ENCODE assay signal across 14 mouse cellular contexts in genomic region chr11:72408451-72409170, GRCm38 (mm10). TPM values are rescaled to one million over a fixed set of nuclear protein-coding genes. Genes with fewer than 3 reads are reported as not detected.
DNase-seq lines count a peak whose midpoint lies in the region; ATAC-seq and TF ChIP-seq lines count a peak whose summit lies in the region.
"Had no signal": no experiment of that assay in that cellular context is flagged by ENCODE, and none has a peak within 500 bp of the region (broad histone marks: within the 10 kb centered on the region; RNA-seq: fewer than 3 reads in every experiment).

No protein-coding gene starts in this region.

- H3K4me3 ChIP-seq in heart, embryonic 13.5 days: peak overlapping the region; percentile 92
- 0 out of 2 replicates have a peak overlapping the region, but pooled peaks have one; percentile 16 for H3K4me3 ChIP-seq in liver, embryonic 11.5 days (ENCODE audit: low read depth, low read length)
- H3K4me3 ChIP-seq in heart, embryonic 16.5 days (ENCODE audit: low read length): peak overlapping the region; percentile 80
- H3K4me3 ChIP-seq in liver, postnatal 0 days (ENCODE audit: low read depth, low read length): no peak overlapping the region
- H3K4me3 ChIP-seq in forebrain, embryonic 11.5 days (ENCODE audit: low read depth, low read length): no peak overlapping the region
- H3K4me3 ChIP-seq: forebrain, embryonic 13.5 days; hindbrain, embryonic 15.5 days; left cerebral cortex, adult 2 months; midbrain, embryonic 10.5 days had no signal

- H3K4me2 ChIP-seq in heart, embryonic 13.5 days: peak overlapping the region; percentile 97
- peak overlapping the region; percentile 98 for H3K4me2 ChIP-seq in liver, embryonic 11.5 days
- H3K4me2 ChIP-seq in heart, embryonic 16.5 days (ENCODE audit: low read depth, low read length): peak overlapping the region; percentile 91
- H3K4me2 ChIP-seq in liver, postnatal 0 days (ENCODE audit: low read depth, low read length): 0 out of 2 replicates have a peak overlapping the region, but pooled peaks have one; percentile 9
- no peak overlapping the region for H3K4me2 ChIP-seq in forebrain, embryonic 11.5 days (ENCODE audit: low read depth, low read length, severe bottlenecking)
- H3K4me2 ChIP-seq: forebrain, embryonic 13.5 days; hindbrain, embryonic 15.5 days had no signal

- peak overlapping the region; percentile 98 for H3K9ac ChIP-seq in heart, embryonic 13.5 days
- H3K9ac ChIP-seq in liver, embryonic 11.5 days (ENCODE audit: low read depth, low read length): no peak overlapping the region
- H3K9ac ChIP-seq in heart, embryonic 16.5 days (ENCODE audit: low read length): peak overlapping the region; percentile 90
- no peak overlapping the region for H3K9ac ChIP-seq in liver, postnatal 0 days (replicated peaks)
- no peak overlapping the region for H3K9ac ChIP-seq in forebrain, embryonic 11.5 days (ENCODE audit: low read length)
- H3K9ac ChIP-seq: forebrain, embryonic 13.5 days; hindbrain, embryonic 15.5 days; liver, embryonic 14.5 days had no signal

- DNase-seq in heart, postnatal 14 days: no peak
- DNase-seq in liver, embryonic 11.5 days (ENCODE audit: low spot score): no peak
- no peak for DNase-seq in liver
- DNase-seq in liver, postnatal 0 days: no peak
- no peak for DNase-seq in layer of hippocampus, adult 18-20 months (ENCODE audit: low spot score in 2 of 2)
- DNase-seq in forebrain, embryonic 11.5 days (ENCODE audit: low spot score): no peak
- DNase-seq: cerebellum, adult 2 months had no signal

- H3K27me3 ChIP-seq in heart, embryonic 13.5 days (replicated peaks): no peaks in the 10 kb centered on the region
- peaks cover 2% of the 10 kb centered on the region; the same call in 1 of the 2 replicates for H3K27me3 ChIP-seq in liver, embryonic 11.5 days (replicated peaks; ENCODE audit: control insufficient read depth, insufficient read depth, low read length)
- H3K27me3 ChIP-seq in heart, embryonic 16.5 days (ENCODE audit: control insufficient read depth, insufficient read depth, low read length): no peaks in the 10 kb centered on the region
- H3K27me3 ChIP-seq in liver, postnatal 0 days (ENCODE audit: insufficient read depth, low read length): peaks cover 12% of the 10 kb centered on the region; the same call in 1 of the 2 replicates
- H3K27me3 ChIP-seq in forebrain, embryonic 11.5 days (ENCODE audit: control insufficient read depth, insufficient read depth, low read length): no peaks in the 10 kb centered on the region; the same call in 1 of the 2 replicates

- TF ChIP-seq CTCF in liver, postnatal 0 days (IDR thresholded peaks at IDR 0.05; ENCODE audit: low read depth): no peak

- H3K4me1 ChIP-seq in heart, embryonic 13.5 days: peaks cover 82% of the 10 kb centered on the region
- H3K4me1 ChIP-seq in liver, embryonic 11.5 days (replicated peaks; ENCODE audit: control insufficient read depth, insufficient read depth, low read length): peaks cover 33% of the 10 kb centered on the region
- peaks cover 73% of the 10 kb centered on the region for H3K4me1 ChIP-seq in heart, embryonic 16.5 days (ENCODE audit: control insufficient read depth, insufficient read depth, low read length)
- peaks cover 11% of the 10 kb centered on the region for H3K4me1 ChIP-seq in liver, postnatal 0 days (ENCODE audit: insufficient read depth)
- peaks cover 4% of the 10 kb centered on the region; the same call in 1 of the 2 replicates for H3K4me1 ChIP-seq in forebrain, embryonic 11.5 days (replicated peaks; ENCODE audit: control insufficient read depth, insufficient read depth, low read length)

- TF ChIP-seq EP300 in liver, postnatal 0 days (IDR thresholded peaks at IDR 0.05; ENCODE audit: low read depth): no peak

- intact Hi-C loops in heart, postnatal 14 days (cut with DNase I): no loop called here

- 21% methylated on average over 9 of the region's 9 CpGs for WGBS in heart, embryonic 13.5 days
- 58% methylated on average over 9 of the region's 9 CpGs for WGBS in liver, embryonic 11.5 days
- 40% methylated on average over 9 of the region's 9 CpGs for WGBS in heart, embryonic 16.5 days
- WGBS in liver, postnatal 0 days (ENCODE audit: insufficient replicate concordance): 75% methylated on average over 9 of the region's 9 CpGs
- 52% methylated on average over 9 of the region's 9 CpGs for WGBS in forebrain, embryonic 11.5 days

- peaks cover 11% of the 10 kb centered on the region for H3K36me3 ChIP-seq in heart, embryonic 13.5 days
- no peaks in the 10 kb centered on the region for H3K36me3 ChIP-seq in liver, embryonic 11.5 days (ENCODE audit: control insufficient read depth, insufficient read depth, low read length)
- no peaks in the 10 kb centered on the region; the same call in 1 of the 2 replicates for H3K36me3 ChIP-seq in heart, embryonic 16.5 days (ENCODE audit: control insufficient read depth, insufficient read depth)
- H3K36me3 ChIP-seq in liver, postnatal 0 days (replicated peaks; ENCODE audit: insufficient read depth, low read length): no peaks in the 10 kb centered on the region
- no peaks in the 10 kb centered on the region for H3K36me3 ChIP-seq in forebrain, embryonic 11.5 days (ENCODE audit: control insufficient read depth, insufficient read depth, low read length)
- H3K36me3 ChIP-seq: hindbrain, embryonic 15.5 days; midbrain, embryonic 10.5 days had no signal

- ATAC-seq in heart, embryonic 13.5 days (ENCODE audit: extremely low read depth, insufficient number of reproducible peaks, low FRiP score, low TSS enrichment): no peak
- ATAC-seq in liver, embryonic 11.5 days (replicated peaks; ENCODE audit: low FRiP score): no peak
- ATAC-seq in heart, embryonic 16.5 days (replicated peaks; ENCODE audit: extremely low read depth, insufficient read depth, low FRiP score): no peak
- no peak for ATAC-seq in liver, postnatal 0 days
- no peak for ATAC-seq in forebrain, embryonic 11.5 days (replicated peaks; ENCODE audit: low FRiP score)
- ATAC-seq: forebrain, embryonic 13.5 days had no signal

- peak overlapping the region; percentile 98 for H3K27ac ChIP-seq in heart, embryonic 13.5 days (replicated peaks)
- H3K27ac ChIP-seq in liver, embryonic 11.5 days (ENCODE audit: low read depth, low read length): no peak overlapping the region
- peak overlapping the region; percentile 89 for H3K27ac ChIP-seq in heart, embryonic 16.5 days (ENCODE audit: low read length)
- H3K27ac ChIP-seq in liver, postnatal 0 days (ENCODE audit: low read depth): no peak overlapping the region
- no peak overlapping the region for H3K27ac ChIP-seq in forebrain, embryonic 11.5 days (ENCODE audit: low read depth, low read length)
- H3K27ac ChIP-seq: forebrain, embryonic 13.5 days; hindbrain, embryonic 15.5 days; left cerebral cortex, adult 2 months; liver, embryonic 14.5 days; midbrain, embryonic 10.5 days had no signal

- H3K9me3 ChIP-seq in heart, embryonic 13.5 days: no peaks in the 10 kb centered on the region
- no peaks in the 10 kb centered on the region for H3K9me3 ChIP-seq in liver, embryonic 11.5 days (ENCODE audit: control insufficient read depth, low read length)
- H3K9me3 ChIP-seq in heart, embryonic 16.5 days (replicated peaks; ENCODE audit: control insufficient read depth, low read length): no peaks in the 10 kb centered on the region
- H3K9me3 ChIP-seq in liver, postnatal 0 days (ENCODE audit: low read length): no peaks in the 10 kb centered on the region
- H3K9me3 ChIP-seq in forebrain, embryonic 11.5 days (ENCODE audit: control insufficient read depth, low read length): no peaks in the 10 kb centered on the region
- H3K9me3 ChIP-seq: forebrain, embryonic 13.5 days; hindbrain, embryonic 15.5 days; midbrain, embryonic 10.5 days had no signal

RNA-seq across cellular contexts. Expression of gene Smtnl2, which starts 2.9 kb away (rescaled TPM):
- 145 and 160 TPM in 2 replicates for polyA plus RNA-seq in heart, embryonic 13.5 days (2015; fragmentation: Nextera tagmentation; extraction: Ambion mirVana)
- total RNA-seq in heart, postnatal 14 days (2021): 10 to 100 TPM; 27.1 to 30.5 TPM
- 22.9 and 24.8 TPM in 2 replicates for polyA plus RNA-seq in liver, embryonic 11.5 days (2014; fragmentation: Nextera tagmentation; extraction: Ambion mirVana)
- polyA plus RNA-seq in heart, embryonic 16.5 days (2015; fragmentation: Nextera tagmentation; extraction: Ambion mirVana): 115 and 121 TPM in 2 replicates
- polyA plus RNA-seq in liver, postnatal 0 days (2015; fragmentation: Nextera tagmentation; extraction: Ambion mirVana): 3.5 and 4.0 TPM in 2 replicates
- 1 to 10 TPM; 1.3 to 2.9 TPM for total RNA-seq in layer of hippocampus, adult 18-20 months (2021)
- 5.0 and 7.0 TPM in 2 replicates for polyA plus RNA-seq in forebrain, embryonic 11.5 days (2014; fragmentation: Nextera tagmentation; extraction: Ambion mirVana)

RNA-seq across cellular contexts. Expression of gene Ggt6, which starts 26.7 kb away (rescaled TPM):
- not detected in 2 replicates for polyA plus RNA-seq in heart, embryonic 13.5 days (2015; fragmentation: Nextera tagmentation; extraction: Ambion mirVana)
- under 1 TPM in 1 of 2 experiments, not detected in 1; 0.39 TPM for total RNA-seq in heart, postnatal 14 days (2021)
- polyA plus RNA-seq in liver, embryonic 11.5 days (2014; fragmentation: Nextera tagmentation; extraction: Ambion mirVana): not detected in 2 replicates
- 0.17 TPM in 1 of 2 replicates, not detected in the other for polyA plus RNA-seq in heart, embryonic 16.5 days (2015; fragmentation: Nextera tagmentation; extraction: Ambion mirVana)
- 0.79 and 1.2 TPM in 2 replicates for polyA plus RNA-seq in liver, postnatal 0 days (2015; fragmentation: Nextera tagmentation; extraction: Ambion mirVana)
- total RNA-seq in layer of hippocampus, adult 18-20 months (2021): under 1 TPM in 1 of 2 experiments, not detected in 1; 0.25 TPM
- polyA plus RNA-seq in forebrain, embryonic 11.5 days (2014; fragmentation: Nextera tagmentation; extraction: Ambion mirVana): not detected in 2 replicates
- polyA plus RNA-seq: forebrain, embryonic 13.5 days; hindbrain, embryonic 15.5 days; midbrain, embryonic 10.5 days had no signal

RNA-seq across cellular contexts. Expression of gene Mybbp1a, which starts 32.5 kb away (rescaled TPM):
- 82.3 and 88.2 TPM in 2 replicates for polyA plus RNA-seq in heart, embryonic 13.5 days (2015; fragmentation: Nextera tagmentation; extraction: Ambion mirVana)
- 10 to 100 TPM; 38.0 to 38.4 TPM for total RNA-seq in heart, postnatal 14 days (2021)
- polyA plus RNA-seq in liver, embryonic 11.5 days (2014; fragmentation: Nextera tagmentation; extraction: Ambion mirVana): 263 and 272 TPM in 2 replicates
- 70.2 and 81.8 TPM in 2 replicates for polyA plus RNA-seq in heart, embryonic 16.5 days (2015; fragmentation: Nextera tagmentation; extraction: Ambion mirVana)
- polyA plus RNA-seq in liver, postnatal 0 days (2015; fragmentation: Nextera tagmentation; extraction: Ambion mirVana): 40.2 and 44.5 TPM in 2 replicates
- total RNA-seq in layer of hippocampus, adult 18-20 months (2021): 10 to 100 TPM; 54.6 to 56.8 TPM
- polyA plus RNA-seq in forebrain, embryonic 11.5 days (2014; fragmentation: Nextera tagmentation; extraction: Ambion mirVana): 165 and 166 TPM in 2 replicates

RNA-seq across cellular contexts. Expression of gene Tekt1, which starts 46.4 kb away (rescaled TPM):
- polyA plus RNA-seq in heart, embryonic 13.5 days (2015; fragmentation: Nextera tagmentation; extraction: Ambion mirVana): 0.47 and 0.55 TPM in 2 replicates
- total RNA-seq in heart, postnatal 14 days (2021): under 1 TPM in 1 of 2 experiments, not detected in 1; 0.26 TPM
- 1.1 and 1.3 TPM in 2 replicates for polyA plus RNA-seq in liver, embryonic 11.5 days (2014; fragmentation: Nextera tagmentation; extraction: Ambion mirVana)
- 1.7 and 2.5 TPM in 2 replicates for polyA plus RNA-seq in heart, embryonic 16.5 days (2015; fragmentation: Nextera tagmentation; extraction: Ambion mirVana)
- polyA plus RNA-seq in liver, postnatal 0 days (2015; fragmentation: Nextera tagmentation; extraction: Ambion mirVana): 0.07 TPM in 1 of 2 replicates, not detected in the other
- total RNA-seq in layer of hippocampus, adult 18-20 months (2021): 1 to 10 TPM; 1.5 to 3.3 TPM
- polyA plus RNA-seq in forebrain, embryonic 11.5 days (2014; fragmentation: Nextera tagmentation; extraction: Ambion mirVana): 5.2 and 5.3 TPM in 2 replicates
- polyA plus RNA-seq: liver, embryonic 14.5 days had no signal

Comparison
In these comparisons a context has a peak if more than half of its experiments do, and no peak if none do; other contexts are left out.
1. H3K4me3 ChIP-seq: peak in heart, embryonic 13.5 days (single experiment), liver, embryonic 11.5 days (single experiment) and heart, embryonic 16.5 days (single experiment); none in liver, postnatal 0 days (single experiment) and forebrain, embryonic 11.5 days (single experiment).
2. H3K27ac ChIP-seq: peak in heart, embryonic 13.5 days (single experiment) and heart, embryonic 16.5 days (single experiment); none in liver, embryonic 11.5 days (single experiment), liver, postnatal 0 days (single experiment) and forebrain, embryonic 11.5 days (single experiment).
3. H3K9ac ChIP-seq: peak in heart, embryonic 13.5 days (single experiment) and heart, embryonic 16.5 days (single experiment); none in liver, embryonic 11.5 days (single experiment), liver, postnatal 0 days (single experiment) and forebrain, embryonic 11.5 days (single experiment).